Mouse (Mus musculus): ENCODE data around the gene Sdad1. TPM values are rescaled to one million over a fixed set of nuclear protein-coding genes. Genes with fewer than 3 reads are reported as not detected.
A peak's percentile ranks its signal among the peaks of the same experiment; 100 is the strongest.

Sdad1 gene
- polyA plus RNA-seq, 1 experiment from 2014 or later: 15.0 TPM

DNA sequence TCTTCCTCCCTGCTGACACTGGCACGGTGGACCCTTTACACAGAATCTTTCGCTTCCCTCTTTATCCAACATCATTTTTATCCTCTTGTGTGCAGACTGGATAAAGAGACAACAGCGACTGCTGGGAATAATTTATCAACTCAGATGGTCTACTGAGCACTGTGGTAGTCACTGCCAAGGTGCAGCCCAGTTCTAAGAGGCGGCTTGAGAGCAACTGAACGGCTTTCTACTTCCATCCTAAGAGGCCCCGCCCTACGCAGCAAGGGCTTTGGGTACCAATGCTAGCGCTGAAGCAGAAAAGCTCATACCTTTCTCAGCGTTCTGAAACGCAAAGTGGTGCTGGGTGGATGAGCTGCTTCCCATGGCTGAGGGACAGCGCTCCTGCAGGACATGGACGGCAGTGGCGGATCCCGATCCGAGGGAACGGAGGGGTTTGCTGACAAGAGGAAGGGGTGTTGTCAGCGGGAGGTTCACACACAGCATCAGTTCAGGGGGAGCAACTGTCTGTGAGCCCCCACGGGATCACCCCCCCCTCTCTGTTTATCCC lies 57.4 kb downstream of the Sdad1 start:
- TF ChIP-seq EP300 (IDR thresholded peaks at IDR 0.05) (no peak), CTCF (IDR thresholded peaks at IDR 0.05) (peak; percentile 66)
- Histone ChIP-seq H3K4me2 (replicated peaks; ENCODE audit: low read depth, low read length) (no peak overlapping the region), H3K27me3 (replicated peaks; ENCODE audit: insufficient read depth, low read length) (no peaks in the 10 kb centered on the region), H3K27ac (ENCODE audit: low read length) (no peak overlapping the region), H3K36me3 (ENCODE audit: insufficient read depth, low read length) (no peaks in the 10 kb centered on the region), H3K4me1 (ENCODE audit: insufficient read depth, low read depth, low read length) (no peaks in the 10 kb centered on the region), H3K9ac (replicated peaks; ENCODE audit: low read depth) (no peak overlapping the region), H3K9me3 (ENCODE audit: low read length) (no peaks in the 10 kb centered on the region), H3K4me3 (ENCODE audit: low read depth, low read length) (no peak overlapping the region)
- DNase-seq (ENCODE audit: low spot score): no peak
- ATAC-seq: 0 out of 2 replicates have a peak, but pooled peaks have one; percentile 21
- WGBS: 20% methylated on average over 18 of the region's 18 CpGs

DNA sequence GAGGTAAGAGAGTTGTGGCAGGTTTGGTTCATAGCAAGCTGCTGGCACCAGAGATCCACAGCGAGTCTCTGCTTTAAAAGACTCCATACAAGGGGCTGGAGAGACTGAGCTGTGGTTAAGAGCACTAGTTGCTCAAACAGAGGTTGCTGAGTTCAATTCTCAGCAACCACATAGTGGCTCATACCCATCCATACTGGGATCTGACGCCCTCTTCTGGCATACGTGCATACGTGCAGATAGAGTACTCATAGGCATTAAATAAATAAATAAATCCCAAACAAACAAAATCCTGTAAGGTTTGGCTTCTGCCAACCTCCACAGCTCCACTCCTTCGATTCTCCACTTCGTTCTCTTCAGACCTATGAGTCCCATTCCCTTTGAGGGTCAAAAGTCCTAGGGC lies 58.2 kb downstream of the Sdad1 start:
- no peak for DNase-seq (ENCODE audit: low spot score)
- TF ChIP-seq CTCF (IDR thresholded peaks at IDR 0.05) (no peak), EP300 (IDR thresholded peaks at IDR 0.05) (no peak)
- 91% methylated on average over 6 of the region's 6 CpGs for WGBS
- Histone ChIP-seq H3K9ac (replicated peaks; ENCODE audit: low read depth) (no peak overlapping the region), H3K36me3 (ENCODE audit: insufficient read depth, low read length) (no peaks in the 10 kb centered on the region), H3K27ac (ENCODE audit: low read length) (no peak overlapping the region), H3K4me3 (ENCODE audit: low read depth, low read length) (no peak overlapping the region), H3K9me3 (ENCODE audit: low read length) (no peaks in the 10 kb centered on the region), H3K4me1 (ENCODE audit: insufficient read depth, low read depth, low read length) (no peaks in the 10 kb centered on the region), H3K4me2 (replicated peaks; ENCODE audit: low read depth, low read length) (no peak overlapping the region), H3K27me3 (replicated peaks; ENCODE audit: insufficient read depth, low read length) (no peaks in the 10 kb centered on the region)
- no peak for ATAC-seq

DNA sequence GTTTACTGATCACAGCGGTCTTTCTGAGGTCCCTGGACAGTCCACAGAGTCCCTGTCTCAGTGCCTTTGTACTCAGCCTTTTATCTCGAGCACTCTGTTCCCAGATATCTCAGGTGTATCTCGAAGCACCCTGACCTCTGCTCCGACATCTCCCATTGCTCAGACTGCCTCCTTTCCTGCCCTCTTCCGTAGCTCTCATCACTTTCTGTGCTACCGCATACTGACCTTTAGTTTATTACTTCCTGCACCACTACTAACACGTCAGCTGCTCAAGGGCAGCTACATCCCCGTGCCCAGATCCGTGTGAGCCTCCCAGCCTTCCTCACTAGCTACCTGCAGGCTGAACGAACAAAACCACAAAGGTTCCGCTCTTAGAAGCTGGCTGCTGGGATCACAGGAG lies 61.7 kb downstream of the Sdad1 start:
- no peak for DNase-seq (ENCODE audit: low spot score)
- TF ChIP-seq EP300 (IDR thresholded peaks at IDR 0.05): no peak
- no peak for TF ChIP-seq CTCF (IDR thresholded peaks at IDR 0.05)
- no peak overlapping the region for H3K4me3 ChIP-seq (ENCODE audit: low read depth, low read length)
- no peak overlapping the region for H3K9ac ChIP-seq (replicated peaks; ENCODE audit: low read depth)
- H3K9me3 ChIP-seq (ENCODE audit: low read length): no peaks in the 10 kb centered on the region
- 69% methylated on average over 11 of the region's 11 CpGs for WGBS
- no peaks in the 10 kb centered on the region for H3K4me1 ChIP-seq (ENCODE audit: insufficient read depth, low read depth, low read length)
- H3K36me3 ChIP-seq (ENCODE audit: insufficient read depth, low read length): no peaks in the 10 kb centered on the region
- H3K27me3 ChIP-seq (replicated peaks; ENCODE audit: insufficient read depth, low read length): no peaks in the 10 kb centered on the region
- H3K27ac ChIP-seq (ENCODE audit: low read length): no peak overlapping the region
- no peak for ATAC-seq
- no peak overlapping the region for H3K4me2 ChIP-seq (replicated peaks; ENCODE audit: low read depth, low read length)

DNA sequence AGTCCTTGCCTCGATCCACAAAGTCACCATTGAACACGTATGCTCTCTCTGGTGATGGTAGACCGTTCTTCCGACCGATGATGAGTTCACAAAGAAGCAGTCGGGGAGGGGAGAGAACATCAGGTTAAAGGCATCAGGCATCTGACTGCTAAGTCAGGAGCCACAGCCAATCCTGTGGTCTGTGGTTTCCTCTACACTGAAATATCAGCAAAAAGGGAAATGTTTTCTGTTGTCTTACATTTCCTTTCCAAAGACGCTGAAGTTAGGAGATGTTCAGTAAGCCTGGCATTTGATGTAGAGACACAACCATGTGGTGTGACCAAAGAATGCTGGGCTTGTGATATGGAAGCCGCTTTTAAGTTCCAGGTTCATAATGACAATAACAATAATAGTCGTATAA lies 64.8 kb downstream of the Sdad1 start:
- no peak for TF ChIP-seq EP300 (IDR thresholded peaks at IDR 0.05)
- TF ChIP-seq CTCF (IDR thresholded peaks at IDR 0.05): no peak

DNA sequence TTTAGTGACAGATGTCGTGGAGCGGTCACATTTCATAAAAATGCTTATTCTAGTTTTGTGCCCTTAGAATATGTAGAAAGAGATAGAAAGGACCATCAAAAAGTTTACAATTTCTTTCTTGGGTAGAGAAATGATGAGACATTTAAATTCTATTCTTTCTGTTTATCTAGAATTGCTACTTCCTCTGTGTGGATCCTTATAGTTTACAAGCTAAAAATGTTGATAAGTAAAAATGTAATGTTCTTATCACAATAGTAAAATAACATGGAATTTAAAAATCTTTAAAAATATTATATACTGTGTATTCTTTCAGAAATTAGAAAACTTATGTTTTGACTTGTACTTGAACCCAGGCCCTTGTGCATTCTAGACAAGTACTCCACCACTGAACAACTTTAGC lies 65.4 kb downstream of the Sdad1 start:
- DNase-seq (ENCODE audit: low spot score): no peak
- Histone ChIP-seq H3K9ac (replicated peaks; ENCODE audit: low read depth) (no peak overlapping the region), H3K27ac (ENCODE audit: low read length) (no peak overlapping the region), H3K9me3 (ENCODE audit: low read length) (no peaks in the 10 kb centered on the region), H3K4me1 (ENCODE audit: insufficient read depth, low read depth, low read length) (no peaks in the 10 kb centered on the region), H3K27me3 (replicated peaks; ENCODE audit: insufficient read depth, low read length) (no peaks in the 10 kb centered on the region), H3K36me3 (ENCODE audit: insufficient read depth, low read length) (no peaks in the 10 kb centered on the region), H3K4me2 (replicated peaks; ENCODE audit: low read depth, low read length) (no peak overlapping the region), H3K4me3 (ENCODE audit: low read depth, low read length) (no peak overlapping the region)
- no peak for TF ChIP-seq EP300 (IDR thresholded peaks at IDR 0.05)
- TF ChIP-seq CTCF (IDR thresholded peaks at IDR 0.05): no peak
- WGBS: 90% methylated on average over 2 of the region's 2 CpGs
- no peak for ATAC-seq

More for the DNA sequence above, 64.8 kb downstream of the Sdad1 start:
- 83% methylated on average over 9 of the region's 9 CpGs for WGBS
- H3K36me3 ChIP-seq (ENCODE audit: insufficient read depth, low read length): no peaks in the 10 kb centered on the region
- H3K27ac ChIP-seq (ENCODE audit: low read length): no peak overlapping the region
- no peak overlapping the region for H3K4me2 ChIP-seq (replicated peaks; ENCODE audit: low read depth, low read length)
- no peak overlapping the region for H3K9ac ChIP-seq (replicated peaks; ENCODE audit: low read depth)
- no peaks in the 10 kb centered on the region for H3K27me3 ChIP-seq (replicated peaks; ENCODE audit: insufficient read depth, low read length)
- ATAC-seq (no peak), DNase-seq (ENCODE audit: low spot score) (no peak)
- H3K4me1 ChIP-seq (ENCODE audit: insufficient read depth, low read depth, low read length): no peaks in the 10 kb centered on the region
- H3K9me3 ChIP-seq (ENCODE audit: low read length): no peaks in the 10 kb centered on the region
- no peak overlapping the region for H3K4me3 ChIP-seq (ENCODE audit: low read depth, low read length)

DNA sequence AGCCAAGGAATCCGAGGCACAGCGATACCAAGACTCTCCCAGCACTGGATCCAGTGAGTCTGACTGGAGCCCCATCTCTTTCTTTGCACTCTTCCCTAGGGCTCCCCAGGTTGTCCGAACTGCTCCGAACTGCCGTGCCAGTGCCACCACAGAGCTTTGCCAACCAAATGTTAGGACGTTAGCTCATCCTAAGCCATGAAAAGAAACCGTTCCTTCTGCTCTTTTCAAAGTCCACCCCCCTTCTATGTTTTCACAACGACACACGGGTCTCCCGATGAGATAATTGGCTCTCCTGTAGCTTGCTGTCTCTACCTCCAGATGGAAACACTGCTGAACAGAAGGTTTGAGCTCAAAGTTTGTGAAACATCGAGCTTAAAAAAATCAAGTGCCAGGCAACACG lies 69.5 kb downstream of the Sdad1 start:
- H3K9ac ChIP-seq (replicated peaks; ENCODE audit: low read depth): no peak overlapping the region
- TF ChIP-seq EP300 (IDR thresholded peaks at IDR 0.05) (no peak), CTCF (IDR thresholded peaks at IDR 0.05) (no peak)
- H3K4me1 ChIP-seq (ENCODE audit: insufficient read depth, low read depth, low read length): no peaks in the 10 kb centered on the region
- no peak overlapping the region for H3K4me2 ChIP-seq (replicated peaks; ENCODE audit: low read depth, low read length)
- H3K36me3 ChIP-seq (ENCODE audit: insufficient read depth, low read length): no peaks in the 10 kb centered on the region
- ATAC-seq: no peak
- H3K4me3 ChIP-seq (ENCODE audit: low read depth, low read length): no peak overlapping the region
- WGBS: 93% methylated on average over 12 of the region's 12 CpGs
- H3K27ac ChIP-seq (ENCODE audit: low read length): no peak overlapping the region
- H3K27me3 ChIP-seq (replicated peaks; ENCODE audit: insufficient read depth, low read length): no peaks in the 10 kb centered on the region
- no peak for DNase-seq (ENCODE audit: low spot score)
- H3K9me3 ChIP-seq (ENCODE audit: low read length): no peaks in the 10 kb centered on the region
